Mouse (Mus musculus) heart, adult 2 months (tissue): ENCODE measurements around the gene Canx. TPM values are rescaled to one million over a fixed set of nuclear protein-coding genes. Genes with fewer than 3 reads are reported as not detected.

ENCODE experiments used
- DNase-seq, 2 experiments: peaks; one replicate each; pipeline ENCODE4 v3.0.0; 2021
- H3K27ac ChIP-seq: fragments of 200-600 bp; 2 replicates; pipeline ENCODE4 v1.8.1; 2022
- H3K27me3 ChIP-seq: fragments of 200-500 bp; 2 replicates; pipeline ENCODE4 v1.6.1; 2012; ENCODE audit warnings: mild to moderate bottlenecking, low read length, inconsistent platforms, mixed read lengths; ENCODE audit not compliant: control insufficient read depth, insufficient read depth
- H3K36me3 ChIP-seq: fragments of 200-500 bp; 2 replicates; pipeline ENCODE4 v1.6.1; 2012; ENCODE audit warnings: low read length, inconsistent platforms; ENCODE audit not compliant: control insufficient read depth, insufficient read depth
- H3K4me1 ChIP-seq: fragments of 200-500 bp; 2 replicates; pipeline ENCODE4 v1.6.1; 2011; ENCODE audit warnings: low read length; ENCODE audit not compliant: control insufficient read depth, insufficient read depth
- H3K4me3 ChIP-seq: fragments of 200-600 bp; 2 replicates; pipeline ENCODE4 v1.8.1; 2022
- H3K79me2 ChIP-seq: fragments of 200-500 bp; replicated peaks from 2 replicates; pipeline ENCODE4 v1.6.1; 2012; ENCODE audit warnings: mild to moderate bottlenecking, inconsistent platforms, low read length, moderate library complexity, mixed read lengths; ENCODE audit not compliant: control insufficient read depth, insufficient read depth
- H3K9ac ChIP-seq: fragments of 200-500 bp; 2 replicates; pipeline ENCODE4 v1.6.1; 2012; ENCODE audit warnings: low read depth, mild to moderate bottlenecking, control low read depth, inconsistent platforms, low read length, mixed read lengths
- CTCF ChIP-seq: fragments of 200-600 bp; IDR thresholded peaks from 2 replicates; pipeline ENCODE4 v1.8.1; 2022; ENCODE audit warnings: antibody characterized with exemption, mild to moderate bottlenecking, moderate library complexity
- EP300 ChIP-seq: fragments of 200-500 bp; IDR thresholded peaks from 2 replicates; pipeline ENCODE4 v1.6.1; 2011; ENCODE audit warnings: low read depth, low read length, control low read depth; ENCODE audit not compliant: insufficient read depth
- POLR2A ChIP-seq: fragments of 200-500 bp; IDR thresholded peaks from 2 replicates; pipeline ENCODE4 v1.6.1; 2011; ENCODE audit warnings: mild to moderate bottlenecking, low read depth, low read length, control low read depth; ENCODE audit not compliant: insufficient read depth
- WGBS: fragments of 180-500 bp; shearing (Covaris S2); methylation state at CpG from one replicate; pipeline ENCODE4 v1.1.7; 2018; 5-methylcytosine and 5-hydroxymethylcytosine counted together
- intact Hi-C: fragments of 180-260 bp; cut with DNase I; formaldehyde crosslinking; loops from one replicate; pipeline ENCODE4 v1.15.1; 2025
- long read RNA-seq: library from polyadenylated mRNA; stranded (forward); transcript quantifications from one replicate; pipeline ENCODE4 v2.0.0, GENCODE M21; 2021
- polyA plus RNA-seq: library from polyadenylated mRNA; depleted of rRNA; stranded (reverse); fragments of >200 nt; gene quantifications from 2 replicates; pipeline ENCODE4 v1.2.3, GENCODE M21; 2012; rRNA removed
- total RNA-seq, 2 experiments: library from RNA; stranded (reverse); gene quantifications; 2 replicates each; pipeline ENCODE4 v1.2.3; 2021

Canx gene
- total RNA-seq (100 to 1,000 TPM; 324 to 369 TPM), polyA plus RNA-seq (64.8 and 153 TPM in 2 replicates)
- long read RNA-seq, full-length matches to known transcripts, result 121 of 145 reads
- long read RNA-seq, partial matches to known transcripts, result 10 of 145 reads
- long read RNA-seq, other reads (novel, unspliced or antisense), result 14 of 145 reads

DNA sequence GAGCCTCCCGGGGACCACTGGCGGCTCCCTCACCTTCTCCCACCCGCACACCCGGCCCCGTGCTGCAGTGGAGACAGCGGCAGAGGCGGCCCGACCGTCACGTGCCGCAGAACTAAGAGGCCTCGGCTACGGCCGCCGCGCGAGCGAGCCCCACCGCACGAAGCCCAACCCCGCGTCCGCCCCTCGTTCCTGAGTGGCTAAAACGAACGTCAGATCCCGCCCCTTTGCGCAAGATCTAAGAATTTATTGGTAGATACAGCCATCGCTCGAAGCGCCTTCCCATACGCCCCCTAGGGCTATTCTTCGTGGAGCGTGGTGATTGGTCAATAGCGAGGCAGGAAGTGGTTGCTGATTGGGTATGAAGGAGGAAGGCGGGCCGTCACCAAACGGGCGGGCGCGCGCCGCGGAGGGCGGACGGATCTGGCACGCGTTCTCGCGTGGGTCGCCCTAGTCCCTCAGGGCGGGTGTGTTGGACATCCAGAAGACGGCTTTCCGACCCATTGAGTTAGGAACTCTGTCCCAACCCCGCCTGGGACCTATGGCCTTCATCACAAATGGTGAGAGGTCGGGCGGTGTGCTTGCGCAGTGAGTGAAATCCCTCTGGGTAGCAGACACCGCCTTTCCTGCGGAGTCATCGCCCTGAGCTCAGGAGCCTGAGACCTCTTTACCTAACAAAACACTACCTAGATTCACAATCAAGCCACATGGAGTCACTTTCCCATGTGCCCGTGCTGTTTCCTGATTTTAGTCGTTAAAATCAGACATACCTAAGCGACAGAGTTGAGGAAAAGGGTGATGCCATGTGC, at the start of gene Canx:
Gene Canx, minus strand, starts transcription at position 178 of the 806 bp plus-strand sequence.
- no peaks in the 10 kb centered on the region for H3K27me3 ChIP-seq
- H3K4me1 ChIP-seq, result peaks cover 8% of the 10 kb centered on the region
- WGBS, result under 1% methylated on average over 64 of the region's 64 CpGs
- peak; percentile 98 to 99 for DNase-seq
- no peak; the same call in 1 of the 2 replicates for TF ChIP-seq EP300
- TF ChIP-seq CTCF, result no peak
- peak; percentile 95 for TF ChIP-seq POLR2A
- peak within 1 kb of the TSS; percentile 92 for H3K9ac ChIP-seq
- peak within 1 kb of the TSS; percentile 94 for H3K27ac ChIP-seq
- intact Hi-C loops, result loop anchor here (2.0 to 5.0 kb wide), 3 partner anchors 33 to 51 kb away; partner anchors contain the start of genes Hnrnph1 and Maml1
- peaks cover 19% of the 10 kb centered on the region for H3K36me3 ChIP-seq
- H3K4me3 ChIP-seq, result peak within 1 kb of the TSS; percentile 88
- peaks cover 9% of the 10 kb centered on the region for H3K79me2 ChIP-seq

DNA sequence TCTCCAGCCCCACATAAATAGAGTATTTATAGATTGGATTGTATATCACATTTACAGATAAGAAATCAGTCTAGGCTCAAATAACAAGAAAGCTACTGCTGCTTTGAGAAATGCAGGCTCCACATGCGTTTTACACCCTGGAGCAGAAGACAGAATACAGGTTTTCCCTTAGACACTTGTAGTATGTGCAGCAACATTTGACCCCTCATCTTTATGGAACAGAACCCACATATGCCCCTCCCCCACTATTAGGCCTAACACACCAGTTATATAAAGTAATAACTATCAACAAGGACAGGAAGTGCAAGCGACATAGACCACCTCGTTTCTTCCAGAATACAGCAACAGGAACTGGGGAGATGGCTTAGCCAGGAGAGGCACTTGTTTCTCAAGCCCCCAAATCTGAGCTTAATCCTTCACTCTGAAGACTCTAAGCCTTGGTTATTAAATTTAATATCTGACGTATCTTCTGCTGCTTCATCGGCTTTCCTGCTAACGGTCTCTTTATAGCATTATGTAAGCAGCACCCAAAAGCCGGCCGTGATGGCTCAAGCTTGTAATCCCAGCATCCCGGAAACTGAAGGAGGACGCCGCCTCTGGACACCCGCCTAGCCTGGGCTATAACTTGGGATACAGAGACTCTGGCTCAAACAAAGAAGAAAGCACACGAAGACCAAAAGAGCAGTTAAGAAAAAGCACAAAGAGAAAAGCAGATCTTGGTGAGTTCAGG, 49.0 kb upstream of the Canx start:
- intact Hi-C loops, result no loop called here
- no peak overlapping the region for H3K9ac ChIP-seq
- no peak overlapping the region for H3K4me3 ChIP-seq
- H3K27me3 ChIP-seq, result no peaks in the 10 kb centered on the region
- H3K36me3 ChIP-seq, result peaks cover 9% of the 10 kb centered on the region
- TF ChIP-seq POLR2A (no peak), EP300 (no peak), CTCF (no peak)
- H3K4me1 ChIP-seq, result peaks cover 6% of the 10 kb centered on the region
- no peak overlapping the region for H3K27ac ChIP-seq
- 0 out of 2 replicates have a peak, but pooled peaks cover 1% of the 10 kb centered on the region for H3K79me2 ChIP-seq
- WGBS, result 90% methylated on average over 13 of the region's 13 CpGs
- peak in 1 of 2 experiments; percentile 10 for DNase-seq

DNA sequence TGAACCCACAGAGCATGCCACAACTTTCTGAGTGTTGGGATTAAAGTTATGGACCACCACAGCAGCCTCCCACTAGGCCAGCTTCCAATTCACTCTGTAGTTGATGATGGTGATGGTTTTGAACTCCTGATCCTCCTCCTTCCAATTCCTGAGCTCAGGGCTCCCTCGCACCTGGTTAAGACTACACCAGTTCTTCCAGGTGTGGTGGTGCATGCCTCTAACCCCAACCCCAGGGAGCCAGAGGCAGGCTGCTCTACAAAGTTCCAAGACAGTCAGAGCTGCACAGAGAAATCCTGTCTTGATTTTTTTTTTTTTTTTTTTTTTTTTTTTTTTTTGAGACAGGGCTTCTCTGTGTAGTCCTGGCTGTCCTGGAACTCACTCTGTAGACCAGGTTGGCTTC, 48.1 kb upstream of the Canx start:
- intact Hi-C loops, result no loop called here
- Histone ChIP-seq H3K79me2 (0 out of 2 replicates have a peak, but pooled peaks cover under 1% of the 10 kb centered on the region), H3K27me3 (no peaks in the 10 kb centered on the region), H3K27ac (no peak overlapping the region), H3K36me3 (peaks cover 1% of the 10 kb centered on the region), H3K4me3 (no peak overlapping the region), H3K9ac (no peak overlapping the region), H3K4me1 (peaks cover 2% of the 10 kb centered on the region; the same call in 1 of the 2 replicates)
- 95% methylated on average over 1 of the region's 1 CpGs for WGBS
- peak in 1 of 2 experiments; percentile 7 for DNase-seq
- no peak for TF ChIP-seq CTCF
- TF ChIP-seq POLR2A, result no peak
- no peak for TF ChIP-seq EP300

DNA sequence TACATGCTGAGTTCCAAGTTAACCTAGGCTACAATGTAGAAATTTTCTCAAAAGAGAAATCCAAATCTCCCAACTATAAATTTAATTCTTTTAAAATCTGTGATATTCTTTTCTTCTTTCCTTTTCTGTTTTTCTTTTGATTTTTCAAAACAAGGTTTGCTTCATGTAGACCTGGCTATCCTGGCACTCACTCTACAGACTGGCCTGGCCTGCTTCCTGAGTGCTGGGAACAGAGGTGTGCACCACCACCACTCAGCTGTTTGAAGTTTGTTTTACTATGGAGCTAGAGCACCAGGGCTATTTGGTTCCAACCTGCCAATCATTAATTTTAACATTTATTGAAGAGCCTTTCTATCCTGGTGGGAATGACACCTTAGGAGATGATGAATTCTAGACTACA, 47.6 kb upstream of the Canx start:
- Histone ChIP-seq H3K9ac (no peak overlapping the region), H3K4me1 (peaks cover 2% of the 10 kb centered on the region; the same call in 1 of the 2 replicates), H3K4me3 (no peak overlapping the region), H3K79me2 (no peaks in the 10 kb centered on the region), H3K36me3 (no peaks in the 10 kb centered on the region), H3K27ac (no peak overlapping the region), H3K27me3 (no peaks in the 10 kb centered on the region)
- TF ChIP-seq POLR2A (no peak), CTCF (no peak), EP300 (no peak)
- intact Hi-C loops, result no loop called here
- no peak for DNase-seq

DNA sequence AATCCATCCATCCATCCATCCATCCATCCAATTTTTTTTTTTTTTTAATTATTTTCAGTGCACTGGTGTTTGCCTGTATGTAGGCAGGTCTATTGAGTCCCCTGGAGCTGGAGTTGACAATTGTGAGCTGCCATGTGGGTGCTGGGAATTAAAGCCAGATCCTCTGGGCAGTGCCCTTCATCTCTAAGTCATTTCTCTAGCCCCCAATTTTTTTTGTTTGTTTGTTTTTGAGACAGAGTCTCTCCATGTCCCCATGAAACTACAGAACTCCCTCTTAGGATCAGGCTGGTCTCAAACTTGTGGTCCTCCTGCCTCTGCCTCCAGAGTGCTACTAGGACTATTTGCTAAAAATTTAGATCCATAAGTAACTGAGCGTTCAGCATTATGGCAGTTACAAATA, 46.4 kb upstream of the Canx start:
- Histone ChIP-seq H3K4me1 (peaks cover 2% of the 10 kb centered on the region; the same call in 1 of the 2 replicates), H3K36me3 (no peaks in the 10 kb centered on the region), H3K27me3 (no peaks in the 10 kb centered on the region), H3K79me2 (no peaks in the 10 kb centered on the region), H3K9ac (no peak overlapping the region), H3K4me3 (no peak overlapping the region), H3K27ac (no peak overlapping the region; the same call in 1 of the 2 replicates)
- no peak for DNase-seq
- WGBS, result 98% methylated on average over 1 of the region's 1 CpGs
- intact Hi-C loops, result no loop called here
- TF ChIP-seq POLR2A (no peak), EP300 (no peak), CTCF (no peak)
